Mouse (Mus musculus) myocyte (in vitro differentiated cells): ENCODE measurements at regions not wholly inside any gene's neighbourhood (a gene's known extent, or its start where the extent isn't known, plus 50 kb on each side); places are given as distances from the start of the nearest gene placed in this dataset.

ENCODE experiments used
- MAX ChIP-seq: IDR thresholded peaks from one replicate; pipeline ENCODE4 v1.6.1; 2011; ENCODE audit warnings: low read depth, mild to moderate bottlenecking, control low read depth
- POLR2A ChIP-seq: IDR thresholded peaks from one replicate; pipeline ENCODE4 v1.6.1; 2011; ENCODE audit warnings: low read depth, mild to moderate bottlenecking, control low read depth, moderate library complexity; ENCODE audit not compliant: insufficient read length

GRCm38 (mm10) chr3:149041188-149041587 lies 50.8 kb upstream of the Adgrl2 start:
- TF ChIP-seq MAX: no peak
- no peak for TF ChIP-seq POLR2A
